Mouse (Mus musculus): Measurements from ENCODE around the gene Macrod1.
A peak's percentile ranks its signal among the peaks of the same experiment; 100 is the strongest.

The Macrod1 gene

DNA sequence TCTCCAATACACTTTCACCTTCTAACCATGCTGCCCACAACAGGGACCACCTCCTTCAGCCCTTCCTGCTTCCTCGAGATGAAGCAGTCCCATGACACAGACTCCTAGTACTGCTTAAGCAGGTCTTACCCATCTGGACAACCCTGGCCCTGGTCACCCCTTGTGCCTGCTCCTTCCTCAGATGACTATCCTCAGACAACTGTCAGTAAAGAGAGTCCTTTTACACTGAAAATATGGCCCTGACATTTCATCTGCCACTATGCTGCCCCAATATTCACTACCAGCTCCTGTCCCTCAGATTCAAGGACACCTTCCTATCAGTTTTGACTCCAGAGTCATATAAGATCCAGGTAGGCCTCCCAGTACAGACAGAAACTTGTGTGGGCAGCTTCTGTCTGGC lies 143.8 kb downstream of the Macrod1 start:
- DNase-seq (ENCODE audit: low spot score): no peak

DNA sequence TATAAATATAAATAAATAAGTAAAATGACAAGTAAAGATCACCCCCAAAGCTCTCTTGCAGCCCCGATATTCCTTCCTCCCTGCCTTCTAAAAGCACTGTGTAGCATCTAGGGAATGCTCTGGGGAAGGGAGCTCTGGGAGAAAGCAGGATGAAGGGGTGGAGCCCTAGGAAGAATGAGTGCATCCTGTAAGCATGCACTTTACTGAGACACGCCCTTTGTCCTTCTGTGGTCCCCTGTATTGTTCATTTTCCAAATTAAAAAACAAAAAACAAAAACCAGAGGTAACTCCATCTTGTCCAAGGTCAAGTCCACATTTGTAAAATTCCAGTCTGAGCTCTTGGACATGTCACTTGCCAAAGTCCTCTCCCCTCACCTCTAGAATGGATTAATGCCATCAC lies 148.3 kb downstream of the Macrod1 start:
- DNase-seq (ENCODE audit: low spot score): no peak

DNA sequence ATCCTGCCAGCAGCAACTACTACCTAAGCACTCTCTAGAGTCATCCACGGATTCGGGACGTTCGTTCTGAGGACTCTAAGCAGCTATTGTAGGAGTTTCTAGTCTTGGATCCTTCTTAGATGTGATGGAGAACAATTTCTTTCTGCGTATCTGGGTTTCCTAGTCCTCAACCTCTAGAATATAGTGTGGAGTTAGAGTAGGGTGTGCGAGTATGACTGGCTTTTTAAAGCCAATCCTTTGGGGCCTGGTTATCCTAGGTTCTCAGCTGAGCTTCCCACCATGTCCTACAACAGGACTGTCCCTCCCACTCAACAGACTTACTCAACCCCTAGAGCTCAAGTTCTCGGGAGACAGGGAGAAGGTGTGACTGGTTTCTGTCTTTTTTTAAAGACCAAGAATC lies 148.7 kb downstream of the Macrod1 start:
- DNase-seq (ENCODE audit: low spot score): no peak

DNA sequence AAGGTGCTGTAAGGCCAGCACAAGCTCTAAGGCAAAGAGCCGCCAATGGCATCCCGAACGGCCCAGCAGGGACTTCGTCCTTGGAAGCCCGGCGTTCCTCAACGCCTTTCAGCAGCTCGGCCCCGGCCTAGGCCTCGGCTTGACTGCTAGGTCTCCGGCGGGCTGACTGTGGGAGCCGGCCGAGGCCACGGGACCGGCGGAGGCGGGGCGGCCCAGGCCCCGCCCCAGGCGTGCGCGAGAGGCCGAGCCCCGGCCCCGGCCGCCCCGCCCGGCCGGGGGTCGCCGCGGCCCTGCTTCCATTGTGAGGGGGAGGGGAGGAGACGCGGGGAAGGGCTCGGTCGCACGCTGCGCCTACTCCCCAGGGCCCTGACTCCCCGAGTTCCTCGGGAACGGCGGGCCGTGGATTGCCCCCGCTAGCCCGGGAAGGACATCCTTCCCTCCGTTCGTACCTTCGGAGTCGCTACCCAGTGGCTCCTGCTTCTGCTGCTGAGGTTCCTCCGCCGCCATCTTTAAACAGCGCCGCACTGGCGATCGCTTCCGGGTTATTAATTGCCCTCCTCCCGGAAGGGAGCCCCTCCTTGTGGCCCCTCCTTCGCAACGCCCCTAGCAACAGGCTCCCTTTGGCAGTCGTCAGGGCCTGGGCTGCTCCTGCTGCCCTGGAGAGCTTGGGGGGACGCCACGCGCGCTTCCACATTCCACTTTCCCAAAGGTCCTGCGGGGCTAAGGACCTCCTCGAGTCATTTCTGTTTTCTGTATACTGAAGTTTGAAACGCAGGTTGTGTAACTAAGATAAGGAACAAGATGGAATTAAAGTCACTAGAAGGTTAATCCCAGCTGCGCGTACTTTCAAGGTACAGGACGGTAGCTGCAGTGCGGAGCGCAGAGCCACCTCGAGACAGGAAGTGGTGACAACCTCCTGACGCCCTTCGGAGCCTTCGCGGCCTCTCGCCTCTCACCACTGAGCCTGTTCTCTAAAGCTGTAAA lies 149.4 kb downstream of the Macrod1 start, which contains the start of gene Otub1:
Gene Otub1, minus strand, starts transcription at position 564 of the 984 bp plus-strand sequence.
- peak; percentile 97 for DNase-seq (ENCODE audit: low spot score)

DNA sequence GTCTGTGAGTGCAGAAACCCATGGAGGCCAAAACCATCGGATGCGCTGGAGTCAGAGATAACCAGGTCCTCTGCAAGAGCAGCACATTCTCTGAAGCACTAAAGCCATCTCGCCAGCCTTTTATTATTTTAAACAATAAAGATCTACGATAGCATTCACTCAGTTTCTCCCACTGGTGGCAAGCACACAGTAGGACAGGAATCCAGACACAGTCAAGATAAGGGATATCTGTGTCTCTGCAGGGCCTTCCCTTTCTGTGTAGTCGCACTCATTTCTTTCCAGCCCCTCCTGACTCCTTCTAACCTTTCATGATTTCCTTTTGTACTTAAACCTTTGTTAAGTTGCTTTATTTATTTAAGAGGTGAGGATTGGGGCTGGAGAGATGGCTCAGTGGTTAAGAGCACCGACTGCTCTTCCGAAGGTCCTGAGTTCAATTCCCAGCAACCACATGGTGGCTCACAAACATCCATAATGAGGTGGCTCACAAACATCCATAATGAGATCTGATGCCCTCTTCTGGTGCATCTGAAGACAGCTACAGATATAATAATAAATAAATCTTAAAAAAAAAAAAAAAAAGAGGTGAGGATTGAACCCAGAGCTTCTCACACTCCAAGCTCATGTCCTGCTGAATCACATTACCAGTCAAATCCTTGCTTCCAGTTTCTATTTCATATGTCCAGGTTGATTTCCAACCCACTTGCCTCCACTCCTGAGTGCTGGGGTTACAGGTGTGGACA lies 153.5 kb downstream of the Macrod1 start:
- no peak for DNase-seq (ENCODE audit: low spot score)

DNA sequence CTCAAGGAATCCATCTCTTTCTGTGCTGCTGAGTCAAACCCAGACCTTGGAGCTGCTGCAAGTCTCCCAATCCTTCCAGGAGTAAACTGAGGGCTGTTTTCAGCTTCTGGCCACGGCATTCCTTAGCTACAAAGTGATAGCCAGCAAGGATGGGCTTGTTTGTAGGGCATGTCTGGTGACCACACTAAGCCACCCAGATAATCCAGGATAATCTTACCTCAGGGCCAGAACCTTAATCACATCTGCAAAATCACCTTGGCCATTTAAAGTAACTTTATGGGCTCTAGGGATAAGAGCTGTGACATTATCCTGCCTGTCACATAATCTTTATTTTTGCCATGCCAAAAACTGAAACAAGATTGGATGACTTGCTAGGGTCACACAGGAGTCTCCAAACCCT lies 155.6 kb downstream of the Macrod1 start:
- DNase-seq (ENCODE audit: low spot score): no peak

DNA sequence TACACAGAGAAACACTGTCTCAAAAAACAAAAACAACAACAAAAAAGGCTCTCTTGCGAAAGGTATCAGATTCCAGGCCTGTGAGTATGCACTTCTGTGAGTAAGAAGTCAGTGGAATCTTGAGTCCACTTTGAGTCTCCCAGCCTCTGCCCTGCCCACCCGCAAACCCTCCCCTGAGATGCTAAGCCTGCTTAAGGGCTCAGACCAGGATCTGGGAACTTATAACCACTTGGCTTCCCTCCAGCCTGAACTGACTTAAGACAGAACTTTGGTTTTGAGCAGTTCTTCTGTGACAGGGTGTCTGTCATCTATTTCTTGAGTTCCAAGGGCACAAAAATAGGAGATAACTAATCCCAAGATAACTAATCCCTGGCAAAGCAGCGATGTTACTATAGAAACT lies 156.4 kb downstream of the Macrod1 start:
- DNase-seq (ENCODE audit: low spot score): no peak

DNA sequence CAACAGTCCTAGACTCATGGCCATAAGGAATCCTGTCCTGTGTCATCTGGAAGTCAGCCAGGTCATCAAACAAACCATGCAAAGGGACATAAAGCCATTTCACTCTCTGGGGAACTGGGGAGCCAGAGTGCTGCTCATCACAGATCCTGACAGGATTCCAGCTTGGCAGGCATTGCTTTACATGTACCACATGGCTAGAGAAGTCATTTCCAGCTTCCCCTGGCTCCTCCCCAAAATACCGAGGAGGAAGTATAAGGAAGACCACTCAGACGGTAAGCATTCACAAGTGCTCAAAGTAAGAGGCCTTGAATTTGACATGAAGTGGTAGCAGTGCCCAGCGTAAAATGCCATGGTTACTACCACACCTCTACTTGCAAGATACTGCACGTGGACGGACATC lies 157.9 kb downstream of the Macrod1 start:
- DNase-seq (ENCODE audit: low spot score): no peak

DNA sequence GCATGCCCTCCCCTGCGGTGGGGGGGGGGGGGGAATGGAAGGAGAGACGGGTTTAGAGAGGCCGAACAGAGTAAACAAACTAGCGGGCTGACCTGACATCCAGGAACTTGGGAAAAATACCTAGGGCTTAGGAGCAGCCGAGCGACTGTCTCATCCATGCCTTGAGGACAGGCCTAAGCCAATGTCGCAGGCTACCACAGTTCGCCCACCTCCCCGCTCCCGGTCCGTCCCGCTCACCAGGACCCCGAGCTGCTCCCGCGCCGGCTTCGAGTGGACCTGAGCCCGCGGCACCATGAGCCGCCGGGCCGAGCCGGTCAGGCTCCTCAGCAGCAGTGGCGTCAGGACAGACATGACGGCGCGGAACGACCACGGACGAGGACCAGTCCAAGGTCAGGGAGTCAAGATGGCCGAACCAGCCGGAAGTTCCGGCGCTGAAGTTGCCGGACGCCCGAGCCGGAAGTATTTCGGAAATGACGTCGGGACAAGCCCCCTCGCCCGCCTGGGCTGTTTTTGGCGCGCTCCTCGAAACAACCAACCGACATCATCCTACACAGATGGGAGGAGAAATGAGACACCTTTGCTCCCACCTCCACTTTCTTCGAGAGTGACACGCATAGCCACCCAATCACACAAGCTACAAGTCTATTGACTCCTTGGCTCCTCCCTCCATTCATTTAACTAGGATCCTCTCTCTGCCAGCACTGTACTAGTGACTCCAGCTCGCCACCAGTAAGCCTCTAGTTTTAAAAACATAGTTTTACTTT lies 160.7 kb downstream of the Macrod1 start, which contains the start of gene Cox8a:
Gene Cox8a, minus strand, starts transcription at position 455 of the 764 bp plus-strand sequence.
- DNase-seq (ENCODE audit: low spot score): peak; percentile 98

DNA sequence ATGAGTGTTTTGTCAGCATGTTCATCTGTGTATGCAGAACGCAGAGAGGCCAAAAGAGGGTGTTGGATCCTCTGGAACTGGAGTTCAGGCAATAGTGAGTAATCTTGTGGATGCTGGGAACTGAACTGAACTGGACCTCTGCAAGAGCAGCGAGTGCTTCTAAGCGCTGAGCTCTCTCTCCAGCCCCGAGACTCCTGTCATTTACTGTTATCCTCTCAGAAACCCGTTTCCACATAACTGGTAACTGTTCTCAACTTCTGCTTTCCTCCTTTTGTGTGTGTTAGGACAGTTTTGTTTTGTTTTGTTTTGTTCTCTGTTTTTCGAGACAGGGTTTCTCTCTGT lies 161.3 kb downstream of the Macrod1 start:
- DNase-seq (ENCODE audit: low spot score): no peak

DNA sequence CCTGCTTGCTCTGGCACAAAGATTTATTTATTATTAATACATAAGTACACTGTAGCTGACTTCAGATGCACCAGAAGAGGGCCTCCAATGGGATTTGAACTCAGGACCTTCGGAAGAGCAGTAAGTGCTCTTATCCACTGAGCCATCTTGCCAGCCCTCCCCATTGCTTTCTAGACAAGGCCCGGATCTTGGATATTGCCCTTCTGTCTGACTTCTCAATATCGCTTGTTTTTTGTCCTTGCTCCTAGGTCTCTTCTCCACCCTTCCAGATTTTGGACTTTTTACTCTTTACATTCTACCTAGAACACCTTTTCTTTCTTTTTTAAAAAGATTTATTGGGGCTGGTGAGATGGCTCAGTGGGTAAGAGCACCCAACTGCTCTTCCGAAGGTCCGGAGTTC lies 162.1 kb downstream of the Macrod1 start:
- no peak for DNase-seq (ENCODE audit: low spot score)

DNA sequence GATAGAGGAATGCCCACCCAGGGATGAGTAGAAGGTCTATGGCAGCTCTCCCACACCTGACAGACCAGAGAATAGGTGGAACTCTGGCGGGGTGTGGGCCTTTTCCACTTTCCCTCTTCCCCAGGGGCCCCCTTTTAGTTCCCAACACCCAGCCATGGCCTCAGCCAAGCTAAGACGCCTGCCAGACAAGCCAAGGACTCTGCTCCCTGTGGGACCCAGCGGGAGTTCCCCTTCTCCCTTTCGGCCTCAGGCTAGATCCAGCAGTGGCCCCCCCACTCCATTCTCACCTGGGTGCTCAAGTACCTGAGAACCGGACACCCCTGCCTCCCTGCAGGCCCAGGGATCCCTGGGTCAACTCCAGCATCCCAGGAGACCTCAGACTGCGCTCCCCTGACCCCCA lies 165.6 kb downstream of the Macrod1 start:
- DNase-seq (ENCODE audit: low spot score): no peak

DNA sequence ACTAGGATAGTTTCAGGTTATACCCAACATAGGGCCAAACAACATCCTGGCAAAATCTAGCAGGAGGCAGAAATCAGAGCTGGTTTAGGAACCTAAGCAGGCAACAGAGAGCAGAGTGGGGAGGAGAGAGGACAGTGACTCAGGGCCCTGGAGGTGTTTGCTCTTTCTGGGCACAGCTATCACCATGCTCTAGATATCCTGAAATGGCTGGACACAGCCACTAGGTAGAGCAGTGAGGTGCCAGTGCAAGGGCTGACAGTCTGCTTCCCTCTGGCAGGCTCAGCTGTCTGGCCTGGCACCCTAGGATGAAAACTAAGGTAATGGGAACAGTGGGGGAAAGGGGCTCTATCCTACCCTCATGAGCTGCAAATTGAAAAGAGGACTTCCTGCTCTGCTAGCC lies 166.9 kb downstream of the Macrod1 start:
- no peak for DNase-seq (ENCODE audit: low spot score)

DNA sequence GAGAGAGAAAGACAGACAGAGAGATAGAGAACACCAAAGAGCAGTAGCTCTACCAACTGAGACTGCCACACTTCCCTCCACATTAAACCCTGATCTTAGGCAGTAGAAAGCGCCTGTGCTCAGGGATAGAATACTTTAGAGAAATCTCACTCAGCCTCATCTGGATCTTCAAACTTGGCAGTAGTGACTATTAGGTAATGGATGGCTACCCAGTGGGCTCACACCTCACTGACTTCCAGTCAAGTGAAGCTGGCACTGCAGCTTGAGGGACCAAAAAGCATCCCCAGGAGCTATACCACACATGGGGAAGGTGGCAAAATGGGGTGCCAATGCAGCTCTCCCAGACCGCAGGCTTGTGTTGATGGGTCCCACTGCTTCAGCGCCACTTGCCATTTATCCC lies 167.6 kb downstream of the Macrod1 start:
- no peak for DNase-seq (ENCODE audit: low spot score)

DNA sequence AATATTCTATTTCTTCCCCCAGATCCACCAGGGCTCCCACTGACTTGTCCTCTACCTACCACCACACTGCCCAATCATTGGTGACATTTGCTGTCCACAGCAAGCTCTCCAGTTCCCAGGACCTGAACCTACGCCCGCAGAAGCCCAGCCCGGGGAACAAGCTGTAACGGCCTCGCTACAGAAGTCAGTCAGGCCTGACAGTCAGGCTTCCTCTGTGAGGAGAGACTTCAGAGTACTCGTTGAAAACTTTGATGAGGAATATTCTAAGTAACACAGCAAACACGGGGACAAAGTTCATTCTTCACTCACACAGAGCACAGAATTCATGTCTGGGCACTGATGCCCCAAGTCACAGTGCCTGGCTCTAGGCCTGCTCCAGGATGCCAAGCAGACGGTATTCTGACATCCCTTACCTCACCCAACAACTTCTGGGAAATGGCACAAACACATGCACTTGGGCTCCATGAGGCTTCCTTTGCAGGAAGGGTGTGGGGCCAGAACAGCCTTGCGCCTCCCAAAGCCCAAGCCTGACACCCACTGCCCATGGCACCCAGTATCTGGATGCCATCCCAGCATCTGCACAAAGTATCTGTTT lies 168.6 kb downstream of the Macrod1 start:
- DNase-seq (ENCODE audit: low spot score): no peak

DNA sequence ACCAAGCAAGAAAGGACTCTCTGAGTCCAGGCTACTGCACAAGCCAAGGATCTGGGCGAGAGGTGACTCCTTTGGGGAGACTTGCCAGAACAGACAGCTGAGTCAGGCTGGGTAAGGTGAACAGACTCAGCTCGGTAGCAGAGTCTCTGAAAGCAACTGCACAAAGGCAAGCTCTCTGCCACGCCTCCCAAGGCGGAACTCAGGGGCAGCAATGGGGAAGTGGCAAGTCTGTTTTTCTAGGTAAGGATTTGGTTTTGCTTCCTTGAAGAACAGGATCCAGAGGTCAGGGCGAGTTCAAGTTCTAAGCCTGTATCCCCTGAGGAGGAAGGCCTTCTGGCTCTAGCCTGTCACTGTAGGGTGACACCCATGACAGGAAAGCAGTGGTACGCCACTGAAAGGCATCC lies 169.9 kb downstream of the Macrod1 start:
- DNase-seq (ENCODE audit: low spot score): no peak

DNA sequence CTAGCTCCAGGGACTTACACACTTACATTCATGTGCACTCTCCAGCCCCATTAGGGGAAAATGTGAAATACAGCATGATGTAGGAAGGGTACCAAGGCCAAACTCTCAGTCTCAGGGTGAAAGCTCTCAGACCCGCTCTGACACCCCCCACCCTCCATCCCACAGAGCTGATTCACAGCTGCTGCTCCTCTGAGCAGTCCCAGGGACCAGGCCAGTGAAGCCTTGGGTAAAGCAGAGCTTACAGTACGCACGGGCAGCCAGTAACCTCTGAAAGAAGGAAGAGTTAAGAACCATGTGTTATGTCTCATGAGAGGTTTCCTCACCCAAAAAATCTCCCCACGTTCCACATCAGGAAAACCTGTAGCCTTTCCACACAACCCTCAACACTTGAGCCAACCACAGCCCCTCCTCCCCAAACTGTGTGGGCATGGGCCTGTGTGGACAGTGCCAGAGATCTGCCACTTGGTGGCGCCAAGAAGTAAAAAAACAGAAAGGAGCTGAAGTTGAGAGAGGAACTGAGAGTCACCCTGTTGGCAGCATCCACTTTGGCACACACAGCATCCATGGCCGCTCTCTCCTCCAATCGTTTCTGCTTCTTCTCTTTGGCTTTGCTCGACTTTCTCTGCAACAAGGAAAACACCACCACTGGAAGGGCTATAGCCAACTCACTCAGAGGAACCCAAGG lies 178.1 kb downstream of the Macrod1 start:
- no peak for DNase-seq (ENCODE audit: low spot score)

DNA sequence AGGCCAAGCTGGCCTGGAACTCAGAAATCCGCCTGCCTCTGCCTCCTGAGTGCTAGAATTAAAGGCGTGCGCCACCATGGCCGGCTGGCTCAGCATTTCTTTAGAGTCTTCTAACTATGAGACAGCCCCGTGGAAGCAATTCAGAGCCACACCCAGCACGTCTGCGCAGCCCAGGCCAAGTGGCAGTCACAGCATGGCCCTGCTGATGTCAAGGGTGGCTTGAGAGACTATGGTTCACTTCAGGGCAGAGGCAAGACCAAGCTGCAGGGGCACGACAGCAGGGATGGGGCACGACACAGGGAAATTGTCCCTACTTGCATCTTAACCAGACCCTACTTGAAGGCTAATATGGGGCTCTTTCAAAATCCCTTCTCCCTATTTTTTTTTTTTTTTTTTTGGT lies 178.9 kb downstream of the Macrod1 start:
- no peak for DNase-seq (ENCODE audit: low spot score)

DNA sequence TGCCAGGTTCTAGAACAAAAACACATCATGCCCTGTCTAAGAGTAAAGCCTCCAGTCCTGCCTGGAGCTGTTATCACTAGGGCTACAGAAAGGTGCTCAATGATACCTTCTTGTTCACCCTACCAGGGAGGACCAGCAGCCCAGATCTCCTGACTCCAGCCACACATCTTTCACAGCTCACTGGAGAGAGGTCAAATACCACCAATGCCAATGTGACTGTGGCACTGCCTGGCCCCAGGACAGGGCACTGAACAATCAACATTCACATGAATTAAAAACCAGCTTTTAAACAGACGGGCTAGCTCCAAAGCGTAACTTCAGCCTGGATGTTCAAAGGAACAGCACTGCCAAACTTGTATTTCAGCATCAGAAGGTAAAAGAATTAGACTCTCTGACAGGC lies 179.4 kb downstream of the Macrod1 start:
- DNase-seq (ENCODE audit: low spot score): no peak

DNA sequence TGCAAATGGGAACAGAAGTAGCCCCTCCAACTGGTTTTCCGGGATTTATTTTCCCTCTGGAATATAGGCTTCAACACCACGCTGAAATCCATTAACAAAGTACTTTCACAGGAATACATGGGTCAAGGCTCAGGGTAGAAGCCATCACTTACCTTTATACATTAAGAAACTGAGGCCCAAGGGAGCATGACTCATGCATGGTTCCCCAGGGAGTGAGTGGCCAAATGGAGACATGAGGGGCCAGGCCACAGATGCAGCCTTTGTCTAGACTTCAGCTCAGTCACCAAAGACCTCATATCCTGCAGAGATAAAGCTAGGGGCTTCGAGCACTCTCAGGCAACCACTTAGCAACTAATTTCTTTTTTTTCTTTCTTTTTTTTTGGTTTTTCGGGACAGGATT lies 180.1 kb downstream of the Macrod1 start:
- DNase-seq (ENCODE audit: low spot score): no peak

DNA sequence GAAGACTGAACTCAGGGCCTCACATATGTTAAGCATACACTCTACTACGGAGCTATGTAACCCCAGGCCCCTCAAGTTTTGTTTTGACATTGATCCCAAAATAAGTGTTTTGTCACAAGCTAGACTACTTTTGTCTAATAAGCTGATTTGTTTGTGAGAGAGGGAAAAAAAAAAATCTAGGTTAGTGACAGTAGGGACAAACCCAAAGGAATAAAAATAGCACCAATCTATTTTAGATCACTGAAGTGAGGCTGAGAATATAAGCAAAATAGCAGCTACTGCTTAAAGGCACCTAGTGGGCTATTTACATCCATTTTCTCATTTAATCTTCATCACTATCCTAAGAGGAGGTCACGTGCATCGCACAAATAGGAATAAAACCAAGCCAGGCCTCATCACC lies 183.0 kb downstream of the Macrod1 start:
- DNase-seq (ENCODE audit: low spot score): no peak

Measured in yolk sac, embryonic 10.5 days (tissue).